Mouse (Mus musculus) neural tube, embryonic 14.5 days (tissue): ENCODE results near the gene Gm7544. TPM values are rescaled to one million over a fixed set of nuclear protein-coding genes. Genes with fewer than 3 reads are reported as not detected.

ENCODE experiments used
- polyA plus RNA-seq: library from polyadenylated mRNA; unstranded; fragments of >200 nt; fragmentation: Nextera tagmentation; extraction: Ambion mirVana; gene quantifications from 2 replicates; pipeline ENCODE4 v1.2.1, GENCODE M21; 2014

Gm7544 gene
- polyA plus RNA-seq, 1 experiment from 2014 or later = not detected

Other genes starting within 250 kb of the Gm7544 start
- gene Mff, start 231.1 kb downstream of the Gm7544 start, polyA plus RNA-seq = 451 and 460 TPM in 2 replicates
- gene Tm4sf20, start 187.6 kb downstream of the Gm7544 start, polyA plus RNA-seq = not detected in 2 replicates
- not detected in 2 replicates for gene Gm47791, start 184.8 kb downstream of the Gm7544 start, polyA plus RNA-seq
- 39.5 and 45.9 TPM in 2 replicates for gene Agfg1, start 116.5 kb downstream of the Gm7544 start, polyA plus RNA-seq
- gene A030005L19Rik, start 42.7 kb downstream of the Gm7544 start, polyA plus RNA-seq = not detected in 2 replicates
- gene A030014E15Rik, start 31.1 kb downstream of the Gm7544 start, polyA plus RNA-seq = not detected in 2 replicates
- not detected in 2 replicates for gene Gm6217, start 24.6 kb downstream of the Gm7544 start, polyA plus RNA-seq
- gene A030003K21Rik, start 12.6 kb downstream of the Gm7544 start, polyA plus RNA-seq = not detected in 2 replicates
- gene Gm47955, start 4.3 kb upstream of the Gm7544 start, polyA plus RNA-seq = not detected in 2 replicates
- gene Gm47959, start 44.5 kb upstream of the Gm7544 start, polyA plus RNA-seq = not detected in 2 replicates
- gene Slc19a3, start 82.4 kb upstream of the Gm7544 start, polyA plus RNA-seq = 0.66 and 0.85 TPM in 2 replicates
- gene Krtap28-10, start 86.5 kb upstream of the Gm7544 start, polyA plus RNA-seq = not detected in 2 replicates
- not detected in 2 replicates for gene Gm47969, start 88.9 kb upstream of the Gm7544 start, polyA plus RNA-seq
- not detected in 2 replicates for gene A030005K14Rik, start 103.4 kb upstream of the Gm7544 start, polyA plus RNA-seq
- not detected in 2 replicates for gene Krtap28-13, start 104.9 kb upstream of the Gm7544 start, polyA plus RNA-seq
- gene Ccl20, start 160.8 kb upstream of the Gm7544 start, polyA plus RNA-seq = not detected in 2 replicates
- gene Daw1, start 203.7 kb upstream of the Gm7544 start, polyA plus RNA-seq = 0.73 and 1.6 TPM in 2 replicates